Mouse (Mus musculus): ENCODE data around the gene Cxadr. TPM values are rescaled to one million over a fixed set of nuclear protein-coding genes. Genes with fewer than 3 reads are reported as not detected.

The Cxadr gene
- 14.4 and 15.5 TPM in 2 replicates for polyA plus RNA-seq (2014; fragmentation: Nextera tagmentation; extraction: Ambion mirVana)

DNA sequence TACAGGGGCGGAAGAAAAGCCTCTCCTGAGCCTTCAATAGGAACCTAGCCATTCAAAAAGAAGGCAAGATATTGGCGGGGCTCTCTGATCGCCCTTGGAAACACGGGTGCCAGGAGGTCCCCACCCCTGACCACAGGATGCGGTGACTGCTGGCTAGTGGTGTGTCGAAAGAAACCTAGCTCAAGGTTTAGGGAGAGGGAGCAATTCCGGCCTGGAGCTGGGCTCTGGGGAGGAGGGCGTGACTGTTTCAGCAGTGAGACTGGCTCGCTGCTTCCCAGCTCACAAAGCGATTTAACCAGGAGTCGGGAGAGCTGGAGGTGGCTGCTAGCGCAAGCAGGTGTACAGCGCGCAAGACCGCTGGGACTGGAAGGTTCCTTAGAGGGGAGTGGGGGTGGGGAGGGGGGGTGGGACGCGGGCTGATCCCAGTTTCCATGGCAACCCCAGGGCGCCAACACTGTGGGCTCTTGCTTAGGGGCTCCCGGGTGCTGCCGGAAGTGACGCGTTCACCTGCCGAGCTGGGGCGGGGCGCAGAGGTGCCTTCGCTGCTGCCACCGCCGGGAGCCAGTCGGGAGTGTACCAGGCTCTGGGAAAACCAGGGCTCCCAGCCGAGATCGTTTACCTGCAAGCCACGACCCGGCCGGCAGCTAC is at the start of gene Cxadr:
Gene Cxadr (plus strand): TSS at position 307 of the 648 bp plus-strand sequence.
- DNase-seq (ENCODE audit: low spot score) (peak; percentile 93), ATAC-seq (ENCODE audit: low read depth) (peak; percentile 96)
- peak within 1 kb of the TSS; percentile 95 for H3K4me2 ChIP-seq (ENCODE audit: low read depth, low read length)
- under 1% methylated on average over 23 of the region's 34 CpGs for WGBS
- peaks cover 5% of the 10 kb centered on the region for H3K4me1 ChIP-seq (ENCODE audit: control insufficient read depth, insufficient read depth, low read length)
- peak within 1 kb of the TSS; percentile 65 for H3K27ac ChIP-seq (replicated peaks; ENCODE audit: low read depth, low read length)
- no peaks in the 10 kb centered on the region for H3K9me3 ChIP-seq (ENCODE audit: control insufficient read depth, low read length)
- 0 out of 2 replicates have a peak, but pooled peaks cover 4% of the 10 kb centered on the region for H3K27me3 ChIP-seq (replicated peaks; ENCODE audit: control insufficient read depth, insufficient read depth, low read length)
- peak within 1 kb of the TSS; percentile 82 for H3K4me3 ChIP-seq (ENCODE audit: low read depth, low read length)
- H3K36me3 ChIP-seq (ENCODE audit: control insufficient read depth, insufficient read depth, low read length): no peaks in the 10 kb centered on the region
- peak within 1 kb of the TSS; percentile 79 for H3K9ac ChIP-seq (ENCODE audit: low read depth, low read length)

- Histone ChIP-seq H3K36me3 (ENCODE audit: control insufficient read depth, insufficient read depth, low read length) (no peaks in the 10 kb centered on the region), H3K9me3 (ENCODE audit: control insufficient read depth, low read length) (no peaks in the 10 kb centered on the region), H3K4me3 (ENCODE audit: low read depth, low read length) (no peak overlapping the region), H3K27me3 (replicated peaks; ENCODE audit: control insufficient read depth, insufficient read depth, low read length) (no peaks in the 10 kb centered on the region; the same call in 1 of the 2 replicates), H3K4me1 (ENCODE audit: control insufficient read depth, insufficient read depth, low read length) (no peaks in the 10 kb centered on the region), H3K27ac (replicated peaks; ENCODE audit: low read depth, low read length) (no peak overlapping the region), H3K4me2 (ENCODE audit: low read depth, low read length) (no peak overlapping the region), H3K9ac (ENCODE audit: low read depth, low read length) (no peak overlapping the region)
- 56% methylated on average over 4 of the region's 4 CpGs for WGBS
- no peak; the same call in 1 of the 2 replicates for ATAC-seq (ENCODE audit: low read depth)
- DNase-seq (ENCODE audit: low spot score): peak; percentile 76
Measured at GRCm38 (mm10) chr16:78258989-78259388, 42.3 kb upstream of the Cxadr start.

GRCm38 (mm10) chr16:78260070-78260879 is 41.0 kb upstream of the Cxadr start:
- Histone ChIP-seq H3K4me3 (ENCODE audit: low read depth, low read length) (no peak overlapping the region), H3K36me3 (ENCODE audit: control insufficient read depth, insufficient read depth, low read length) (no peaks in the 10 kb centered on the region), H3K4me1 (ENCODE audit: control insufficient read depth, insufficient read depth, low read length) (peaks cover 4% of the 10 kb centered on the region; the same call in 1 of the 2 replicates), H3K9ac (ENCODE audit: low read depth, low read length) (no peak overlapping the region), H3K4me2 (ENCODE audit: low read depth, low read length) (no peak overlapping the region), H3K27me3 (replicated peaks; ENCODE audit: control insufficient read depth, insufficient read depth, low read length) (no peaks in the 10 kb centered on the region; the same call in 1 of the 2 replicates), H3K9me3 (ENCODE audit: control insufficient read depth, low read length) (no peaks in the 10 kb centered on the region), H3K27ac (replicated peaks; ENCODE audit: low read depth, low read length) (no peak overlapping the region)
- no peak for DNase-seq (ENCODE audit: low spot score)
- WGBS: 70% methylated on average over 10 of the region's 10 CpGs
- ATAC-seq (ENCODE audit: low read depth): no peak

DNA sequence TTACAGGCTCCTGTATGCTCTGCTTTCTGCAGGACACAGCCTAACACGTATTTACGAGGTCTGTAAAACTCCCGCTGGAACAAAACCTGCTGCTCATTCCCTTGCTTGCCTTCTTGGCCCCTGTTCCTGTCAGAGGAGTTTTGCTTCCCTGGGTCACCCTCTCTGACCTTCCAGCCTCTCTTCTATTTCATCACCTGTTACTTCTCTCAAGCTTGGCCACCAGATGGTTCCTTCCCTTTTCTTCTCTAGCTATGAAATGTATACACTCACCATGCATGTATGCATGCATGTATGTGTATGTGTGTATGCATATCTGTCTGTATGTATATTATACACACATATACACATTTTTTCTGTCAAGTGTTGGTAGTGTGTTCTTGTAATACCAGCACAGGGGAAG is 39.8 kb upstream of the Cxadr start:
- H3K36me3 ChIP-seq (ENCODE audit: control insufficient read depth, insufficient read depth, low read length): no peaks in the 10 kb centered on the region
- no peak overlapping the region for H3K27ac ChIP-seq (replicated peaks; ENCODE audit: low read depth, low read length)
- peaks cover 9% of the 10 kb centered on the region; the same call in 1 of the 2 replicates for H3K4me1 ChIP-seq (ENCODE audit: control insufficient read depth, insufficient read depth, low read length)
- no peak overlapping the region for H3K4me3 ChIP-seq (ENCODE audit: low read depth, low read length)
- H3K4me2 ChIP-seq (ENCODE audit: low read depth, low read length): no peak overlapping the region
- DNase-seq (ENCODE audit: low spot score) (no peak), ATAC-seq (ENCODE audit: low read depth) (no peak)
- no peaks in the 10 kb centered on the region; the same call in 1 of the 2 replicates for H3K27me3 ChIP-seq (replicated peaks; ENCODE audit: control insufficient read depth, insufficient read depth, low read length)
- H3K9me3 ChIP-seq (ENCODE audit: control insufficient read depth, low read length): no peaks in the 10 kb centered on the region
- no peak overlapping the region for H3K9ac ChIP-seq (ENCODE audit: low read depth, low read length)
- 60% methylated on average over 3 of the region's 3 CpGs for WGBS

- Histone ChIP-seq H3K4me3 (ENCODE audit: low read depth, low read length) (peak overlapping the region; percentile 39), H3K4me2 (ENCODE audit: low read depth, low read length) (peak overlapping the region; percentile 59), H3K27ac (replicated peaks; ENCODE audit: low read depth, low read length) (no peak overlapping the region), H3K9ac (ENCODE audit: low read depth, low read length) (peak overlapping the region; percentile 48; the same call in 1 of the 2 replicates), H3K27me3 (replicated peaks; ENCODE audit: control insufficient read depth, insufficient read depth, low read length) (no peaks in the 10 kb centered on the region; the same call in 1 of the 2 replicates), H3K36me3 (ENCODE audit: control insufficient read depth, insufficient read depth, low read length) (no peaks in the 10 kb centered on the region), H3K4me1 (ENCODE audit: control insufficient read depth, insufficient read depth, low read length) (peaks cover 9% of the 10 kb centered on the region; the same call in 1 of the 2 replicates), H3K9me3 (ENCODE audit: control insufficient read depth, low read length) (no peaks in the 10 kb centered on the region)
- no peak for ATAC-seq (ENCODE audit: low read depth)
- 20% methylated on average over 16 of the region's 16 CpGs for WGBS
- DNase-seq (ENCODE audit: low spot score): no peak
Measured at GRCm38 (mm10) chr16:78264442-78265150, 36.7 kb upstream of the Cxadr start.

DNA sequence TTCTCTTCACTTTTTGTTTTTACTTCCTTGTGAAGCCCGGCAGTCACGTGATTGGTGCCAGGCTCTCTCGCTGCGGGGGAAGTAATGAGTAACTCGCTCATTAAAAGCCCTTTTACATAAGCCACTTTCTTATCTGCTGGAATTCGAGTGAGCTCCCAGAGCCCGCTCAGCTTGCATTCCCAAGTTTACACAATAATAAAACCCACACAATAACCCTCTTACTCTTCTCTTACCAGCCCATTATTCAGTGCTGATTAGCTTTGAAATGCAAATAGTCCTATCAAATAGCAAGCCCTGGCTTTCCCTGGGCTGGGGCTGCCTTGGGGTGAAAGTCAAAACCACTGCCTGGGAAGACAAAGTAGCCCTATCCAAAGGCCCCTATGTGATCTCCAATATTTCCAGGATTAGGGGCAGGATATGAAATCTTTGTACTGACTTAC is 36.1 kb upstream of the Cxadr start:
- Histone ChIP-seq H3K27me3 (replicated peaks; ENCODE audit: control insufficient read depth, insufficient read depth, low read length) (no peaks in the 10 kb centered on the region; the same call in 1 of the 2 replicates), H3K4me3 (ENCODE audit: low read depth, low read length) (peak overlapping the region; percentile 39), H3K27ac (replicated peaks; ENCODE audit: low read depth, low read length) (no peak overlapping the region), H3K4me2 (ENCODE audit: low read depth, low read length) (peak overlapping the region; percentile 59), H3K9me3 (ENCODE audit: control insufficient read depth, low read length) (no peaks in the 10 kb centered on the region), H3K9ac (ENCODE audit: low read depth, low read length) (peak overlapping the region; percentile 48; the same call in 1 of the 2 replicates), H3K36me3 (ENCODE audit: control insufficient read depth, insufficient read depth, low read length) (no peaks in the 10 kb centered on the region), H3K4me1 (ENCODE audit: control insufficient read depth, insufficient read depth, low read length) (peaks cover 9% of the 10 kb centered on the region; the same call in 1 of the 2 replicates)
- DNase-seq (ENCODE audit: low spot score): peak; percentile 83
- WGBS: under 1% methylated on average over 7 of the region's 7 CpGs
- peak; percentile 85 for ATAC-seq (ENCODE audit: low read depth)

DNA sequence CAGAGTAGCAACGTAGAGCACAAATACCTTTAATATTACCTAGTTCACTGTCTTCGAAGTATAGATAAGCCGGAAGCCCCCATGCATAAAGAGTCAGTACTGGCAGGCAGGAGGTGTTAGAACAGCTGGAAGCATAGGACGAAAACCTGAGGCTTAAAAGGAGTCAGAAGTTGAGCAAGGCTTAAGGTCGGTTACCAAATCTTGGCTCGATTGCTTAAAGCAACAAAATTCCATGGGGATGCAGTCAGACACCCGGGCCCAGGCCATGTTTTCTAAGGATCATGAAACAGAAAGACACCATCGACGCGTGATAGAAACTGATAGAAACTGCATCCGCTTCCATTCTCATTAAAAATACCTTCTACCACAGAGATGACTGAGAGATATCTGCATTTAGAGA is 35.5 kb upstream of the Cxadr start:
- no peaks in the 10 kb centered on the region; the same call in 1 of the 2 replicates for H3K27me3 ChIP-seq (replicated peaks; ENCODE audit: control insufficient read depth, insufficient read depth, low read length)
- DNase-seq (ENCODE audit: low spot score) (no peak), ATAC-seq (ENCODE audit: low read depth) (no peak)
- H3K9ac ChIP-seq (ENCODE audit: low read depth, low read length): no peak overlapping the region
- no peak overlapping the region for H3K27ac ChIP-seq (replicated peaks; ENCODE audit: low read depth, low read length)
- peaks cover 9% of the 10 kb centered on the region; the same call in 1 of the 2 replicates for H3K4me1 ChIP-seq (ENCODE audit: control insufficient read depth, insufficient read depth, low read length)
- no peaks in the 10 kb centered on the region for H3K9me3 ChIP-seq (ENCODE audit: control insufficient read depth, low read length)
- WGBS: 35% methylated on average over 11 of the region's 11 CpGs
- no peak overlapping the region for H3K4me2 ChIP-seq (ENCODE audit: low read depth, low read length)
- H3K36me3 ChIP-seq (ENCODE audit: control insufficient read depth, insufficient read depth, low read length): no peaks in the 10 kb centered on the region
- H3K4me3 ChIP-seq (ENCODE audit: low read depth, low read length): no peak overlapping the region

DNA sequence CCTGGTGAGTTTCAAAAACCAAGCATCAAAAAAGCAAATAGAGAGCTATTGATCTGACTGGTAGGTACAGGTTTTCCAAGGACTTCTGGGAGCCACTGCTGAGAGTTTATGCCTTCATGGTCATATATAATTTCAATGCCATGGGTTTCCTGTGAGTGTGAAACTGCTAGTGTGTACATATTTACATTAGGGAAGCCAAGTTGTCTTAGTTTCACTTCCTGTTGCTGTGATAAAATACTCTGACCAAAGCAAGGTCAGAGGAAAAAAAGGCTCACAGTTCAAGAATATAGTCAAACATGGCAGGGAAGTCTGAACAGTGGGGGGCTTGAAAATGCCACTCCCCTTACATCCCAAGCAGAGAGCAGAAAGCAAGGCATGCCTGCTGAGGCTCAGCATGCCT is 33.8 kb upstream of the Cxadr start:
- Histone ChIP-seq H3K36me3 (ENCODE audit: control insufficient read depth, insufficient read depth, low read length) (no peaks in the 10 kb centered on the region), H3K27ac (replicated peaks; ENCODE audit: low read depth, low read length) (no peak overlapping the region), H3K27me3 (replicated peaks; ENCODE audit: control insufficient read depth, insufficient read depth, low read length) (no peaks in the 10 kb centered on the region), H3K4me1 (ENCODE audit: control insufficient read depth, insufficient read depth, low read length) (peaks cover 9% of the 10 kb centered on the region; the same call in 1 of the 2 replicates), H3K9ac (ENCODE audit: low read depth, low read length) (no peak overlapping the region), H3K4me2 (ENCODE audit: low read depth, low read length) (no peak overlapping the region), H3K4me3 (ENCODE audit: low read depth, low read length) (no peak overlapping the region), H3K9me3 (ENCODE audit: control insufficient read depth, low read length) (no peaks in the 10 kb centered on the region)
- DNase-seq (ENCODE audit: low spot score) (no peak), ATAC-seq (ENCODE audit: low read depth) (no peak)

Measured in embryonic facial prominence, embryonic 14.5 days (tissue).